Mouse (Mus musculus) ES-Bruce4 (cell line): ENCODE data around the gene Ube2q1.

Experiments
- CTCF ChIP-seq: IDR thresholded peaks from one replicate; pipeline ENCODE4 v1.8.1; 2011; ENCODE audit warnings: low read depth, low read length
- EP300 ChIP-seq: IDR thresholded peaks from 2 replicates; pipeline ENCODE4 v1.6.1; 2011; ENCODE audit warnings: low read depth, low read length; ENCODE audit not compliant: insufficient read depth
- POLR2A ChIP-seq: IDR thresholded peaks from one replicate; pipeline ENCODE4 v1.8.1; 2011; ENCODE audit warnings: low read length; ENCODE audit not compliant: insufficient read depth

DNA sequence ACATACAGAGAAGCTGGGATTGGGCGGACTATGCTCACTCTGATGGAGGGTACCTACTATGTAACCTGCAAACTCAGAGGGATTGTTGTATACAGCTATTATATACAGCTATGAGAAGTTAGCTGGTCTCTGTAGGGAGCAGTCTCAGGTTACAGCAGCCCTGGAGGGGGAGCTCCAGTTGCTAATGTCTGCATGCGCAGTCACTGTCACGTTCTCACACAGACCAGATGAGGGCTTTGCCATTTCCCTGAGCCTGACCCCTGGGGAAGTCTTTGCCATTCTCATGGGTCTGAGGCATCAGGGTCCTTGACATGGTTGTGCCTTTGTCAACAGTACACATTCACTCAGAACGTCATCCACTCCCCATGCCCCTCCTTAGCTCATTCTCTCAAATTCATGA, 31.8 kb downstream of the Ube2q1 start:
- TF ChIP-seq CTCF, result no peak
- TF ChIP-seq POLR2A, result no peak
- TF ChIP-seq EP300, result 0 out of 2 replicates have a peak, but pooled peaks have one; percentile 51
